Mouse (Mus musculus): Measurements from ENCODE around the gene Vps13d.

DNA sequence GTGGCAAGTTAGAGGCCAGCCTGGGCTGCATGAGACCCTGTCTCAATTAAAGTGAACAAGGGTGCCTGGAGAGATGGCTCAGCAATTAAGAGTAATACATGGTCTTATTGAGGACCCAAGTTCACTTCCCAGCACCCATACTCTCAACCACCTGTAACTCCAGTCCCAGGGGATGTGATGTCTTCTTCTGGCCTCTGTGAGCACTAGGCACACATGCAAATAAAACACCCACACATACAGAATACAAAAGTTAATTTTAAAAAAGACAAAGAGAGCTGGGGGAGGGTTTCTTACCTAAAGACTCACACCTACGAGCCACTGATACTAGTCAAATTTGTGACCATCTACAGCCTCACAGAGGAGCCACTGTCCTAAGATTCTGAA, 43.7 kb downstream of the Vps13d start:
- TF ChIP-seq CTCF (IDR thresholded peaks at IDR 0.05; ENCODE audit: low read depth, low read length) (no peak), EP300 (IDR thresholded peaks at IDR 0.05; ENCODE audit: insufficient read depth, low read depth, low read length) (no peak)
